Mouse (Mus musculus) ES-E14 (cell line): ENCODE data around the gene Wfdc3. TPM values are rescaled to one million over a fixed set of nuclear protein-coding genes. Genes with fewer than 3 reads are reported as not detected.

ENCODE experiments used
- DNase-seq: peaks from one replicate; pipeline ENCODE4 v3.0.0-alpha.2; 2013; ENCODE audit warnings: low read depth, low spot score
- H3K27ac ChIP-seq: 2 replicates; pipeline ENCODE4 v1.5.1; 2012; ENCODE audit warnings: low read depth, mild to moderate bottlenecking, low read length, moderate library complexity, mixed read lengths; ENCODE audit not compliant: poor library complexity, insufficient read depth, severe bottlenecking
- H3K36me3 ChIP-seq: 2 replicates; pipeline ENCODE4 v1.6.1; 2012; ENCODE audit warnings: mild to moderate bottlenecking, low read length, moderate library complexity, mixed read lengths; ENCODE audit not compliant: control insufficient read depth, poor library complexity, insufficient read depth, severe bottlenecking
- H3K4me1 ChIP-seq, 2 experiments: fragments of 150-350 bp in 1 of 2; sonication (generic) in 1 of 2; 2 replicates each; pipeline ENCODE4 v1.6.1; 2012; ENCODE audit warnings: low read length in 2 of 2, mild to moderate bottlenecking in 1 of 2, mixed read lengths in 1 of 2; ENCODE audit not compliant: control insufficient read depth in 2 of 2, insufficient read depth in 2 of 2, poor library complexity in 1 of 2
- H3K4me3 ChIP-seq, 2 experiments: fragments of 150-350 bp in 1 of 2; sonication (generic) in 1 of 2; 2 replicates each; pipeline ENCODE4 v1.5.1; 2012; ENCODE audit warnings: low read length in 2 of 2, low read depth in 1 of 2, mild to moderate bottlenecking in 1 of 2, mixed read lengths in 1 of 2; ENCODE audit not compliant: insufficient read depth in 1 of 2, poor library complexity in 1 of 2, severe bottlenecking in 1 of 2
- H3K9ac ChIP-seq: 2 replicates; pipeline ENCODE4 v1.6.1; 2012; ENCODE audit warnings: low read depth, mild to moderate bottlenecking, low read length, mixed read lengths; ENCODE audit not compliant: poor library complexity, insufficient read depth, severe bottlenecking
- H3K9me3 ChIP-seq: fragments of 150-350 bp; sonication (generic); 2 replicates; pipeline ENCODE4 v1.6.1; 2012; ENCODE audit warnings: low read depth, mild to moderate bottlenecking, low read length; ENCODE audit not compliant: control insufficient read depth, insufficient read depth
- CHD2 ChIP-seq: IDR thresholded peaks from 2 replicates; pipeline ENCODE4 v1.6.1; 2014; ENCODE audit warnings: mild to moderate bottlenecking, low read depth, low read length, inconsistent platforms
- HCFC1 ChIP-seq: IDR thresholded peaks from 2 replicates; pipeline ENCODE4 v1.6.1; 2012; ENCODE audit warnings: low read length, inconsistent platforms, borderline replicate concordance; ENCODE audit not compliant: insufficient read depth
- MAFK ChIP-seq: IDR thresholded peaks from 2 replicates; pipeline ENCODE4 v1.6.1; 2014; ENCODE audit warnings: mild to moderate bottlenecking, low read depth, low read length, inconsistent platforms; ENCODE audit not compliant: insufficient read depth
- ZC3H11A ChIP-seq: IDR thresholded peaks from 2 replicates; pipeline ENCODE4 v1.6.1; 2012; ENCODE audit warnings: low read depth, mild to moderate bottlenecking, inconsistent platforms, low read length, borderline replicate concordance
- ZNF384 ChIP-seq: IDR thresholded peaks from 2 replicates; pipeline ENCODE4 v1.6.1; 2012; ENCODE audit warnings: low read depth, low read length, inconsistent platforms
- in situ Hi-C, 2 experiments: fragments of 600-800 bp; cut with MboI; formaldehyde crosslinking; loops; one replicate each; pipeline ENCODE4 v1.15.1; 2025; ENCODE audit warnings: low sequenced_read_pairs in 2 of 2, inconsistent platforms in 1 of 2; ENCODE audit not compliant: unreplicated experiment in 2 of 2
- total RNA-seq: library from RNA; depleted of rRNA; stranded (reverse); fragments of 300-350 nt; gene quantifications from 2 replicates; pipeline ENCODE4 v1.2.3, GENCODE M21; 2012

The Wfdc3 gene
- total RNA-seq, 1 experiment, result 0.18 TPM

GRCm38 (mm10) chr2:164787779-164788178, 42.0 kb upstream of the Wfdc3 start:
- Histone ChIP-seq H3K9me3 (no peaks in the 10 kb centered on the region), H3K27ac (no peak overlapping the region), H3K36me3 (peaks cover 7% of the 10 kb centered on the region; the same call in 1 of the 2 replicates), H3K9ac (no peak overlapping the region), H3K4me1 (peaks cover 5 to 29% of the 10 kb centered on the region in 2 experiments), H3K4me3 (no peak overlapping the region)
- no peak for DNase-seq
- in situ Hi-C loops, result no loop called here
- TF ChIP-seq HCFC1 (no peak), ZNF384 (no peak), ZC3H11A (no peak)

- TF ChIP-seq HCFC1 (no peak), MAFK (no peak), ZC3H11A (no peak), CHD2 (no peak), ZNF384 (no peak)
- H3K36me3 ChIP-seq, result peaks cover 3% of the 10 kb centered on the region; the same call in 1 of the 2 replicates
- no peak for DNase-seq
- H3K9ac ChIP-seq, result no peak overlapping the region
- no peak overlapping the region for H3K27ac ChIP-seq
- H3K9me3 ChIP-seq, result no peaks in the 10 kb centered on the region
- peaks cover 5 to 29% of the 10 kb centered on the region in 2 experiments for H3K4me1 ChIP-seq
- H3K4me3 ChIP-seq, result no peak overlapping the region
- in situ Hi-C loops, result no loop called here
Observed at GRCm38 (mm10) chr2:164787032-164787431, 41.3 kb upstream of the Wfdc3 start.

- Histone ChIP-seq H3K4me1 (peaks cover 5 to 29% of the 10 kb centered on the region in 2 experiments), H3K9me3 (no peaks in the 10 kb centered on the region), H3K36me3 (no peaks in the 10 kb centered on the region; the same call in 1 of the 2 replicates), H3K9ac (no peak overlapping the region; the same call in 1 of the 2 replicates), H3K4me3 (peak overlapping the region; percentile 74 to 90), H3K27ac (no peak overlapping the region)
- TF ChIP-seq ZC3H11A (no peak), CHD2 (no peak), MAFK (no peak), ZNF384 (no peak), HCFC1 (no peak)
- no peak for DNase-seq
- in situ Hi-C loops, result no loop called here
Observed at GRCm38 (mm10) chr2:164786388-164786885, 40.7 kb upstream of the Wfdc3 start.

- TF ChIP-seq ZC3H11A (no peak), HCFC1 (no peak), ZNF384 (no peak), CHD2 (no peak), MAFK (no peak)
- in situ Hi-C loops, result no loop called here
- no peaks in the 10 kb centered on the region; the same call in 1 of the 2 replicates for H3K36me3 ChIP-seq
- no peak within 1 kb of the TSS for H3K27ac ChIP-seq
- no peaks in the 10 kb centered on the region for H3K9me3 ChIP-seq
- DNase-seq, result no peak
- peaks cover 5 to 25% of the 10 kb centered on the region in 2 experiments for H3K4me1 ChIP-seq
- H3K4me3 ChIP-seq, result peak within 1 kb of the TSS; percentile 74 to 90
- peak within 1 kb of the TSS; percentile 70 for H3K9ac ChIP-seq
Observed at GRCm38 (mm10) chr2:164785481-164786387, 40.0 kb upstream of the Wfdc3 start, which contains the start of gene Snx21. TSS of gene Snx21 (plus strand) at chr2:164785823.
